Mouse (Mus musculus) erythroblast, embryonic 14.5 days (primary cell): Measurements from ENCODE around the gene Oprm1. TPM values are rescaled to one million over a fixed set of nuclear protein-coding genes. Genes with fewer than 3 reads are reported as not detected.
"Not testable (repeated sequence)": the region's sequence is repeated elsewhere in the genome, so short reads cannot be mapped to it uniquely, and the experiment has no call there.

Experiments
- H3K27me3 ChIP-seq: 2 replicates; pipeline ENCODE4 v1.6.1; 2012; ENCODE audit warnings: inconsistent platforms; ENCODE audit not compliant: control insufficient read depth
- H3K36me3 ChIP-seq: 2 replicates; pipeline ENCODE4 v1.6.1; 2012; ENCODE audit warnings: mild to moderate bottlenecking, inconsistent platforms; ENCODE audit not compliant: control insufficient read depth
- H3K4me1 ChIP-seq: 2 replicates; pipeline ENCODE4 v1.6.1; 2012; ENCODE audit warnings: inconsistent platforms; ENCODE audit not compliant: control insufficient read depth
- H3K4me3 ChIP-seq: replicated peaks from 2 replicates; pipeline ENCODE3; 2012; ENCODE audit warnings: moderate library complexity, mild to moderate bottlenecking, inconsistent platforms
- H3K9me3 ChIP-seq: 2 replicates; pipeline ENCODE4 v1.6.1; 2012; ENCODE audit warnings: low read length, inconsistent platforms, mixed read lengths; ENCODE audit not compliant: control insufficient read depth
- GATA1 ChIP-seq: IDR thresholded peaks from 2 replicates; pipeline ENCODE4 v1.6.1; 2012; ENCODE audit warnings: low read length, inconsistent platforms, mixed read lengths
- TAL1 ChIP-seq: IDR thresholded peaks from 3 replicates; pipeline ENCODE4 v1.6.1; 2012; ENCODE audit warnings: low read length, inconsistent platforms, mixed read lengths
- polyA plus RNA-seq: library from polyadenylated mRNA; stranded (reverse); fragments of >175 nt; gene quantifications from 2 replicates; pipeline ENCODE4 v1.2.3, GENCODE M21; 2012

Oprm1 gene
- polyA plus RNA-seq, 1 experiment = not detected

- no peaks in the 10 kb centered on the region for H3K27me3 ChIP-seq
- no peak for TF ChIP-seq GATA1
- TF ChIP-seq TAL1 = no peak
- no peaks in the 10 kb centered on the region for H3K4me1 ChIP-seq
- H3K36me3 ChIP-seq = no peaks in the 10 kb centered on the region
- no peaks in the 10 kb centered on the region for H3K9me3 ChIP-seq
- no peak overlapping the region for H3K4me3 ChIP-seq
Measured at GRCm38 (mm10) chr10:6982751-6983151, 224.4 kb downstream of the Oprm1 start.

GRCm38 (mm10) chr10:6983431-6983830 lies 225.1 kb downstream of the Oprm1 start:
- Histone ChIP-seq H3K4me1 (no peaks in the 10 kb centered on the region), H3K27me3 (no peaks in the 10 kb centered on the region), H3K36me3 (no peaks in the 10 kb centered on the region), H3K9me3 (no peaks in the 10 kb centered on the region), H3K4me3 (no peak overlapping the region)
- TF ChIP-seq GATA1 (no peak), TAL1 (no peak)

- Histone ChIP-seq H3K4me1 (no peaks in the 10 kb centered on the region), H3K4me3 (no peak overlapping the region), H3K27me3 (no peaks in the 10 kb centered on the region), H3K36me3 (no peaks in the 10 kb centered on the region), H3K9me3 (0 out of 2 replicates have a peak, but pooled peaks cover 2% of the 10 kb centered on the region)
- TF ChIP-seq TAL1 (no peak), GATA1 (no peak)
Measured at GRCm38 (mm10) chr10:6986246-6986645, 227.9 kb downstream of the Oprm1 start.

GRCm38 (mm10) chr10:6987399-6988098 lies 229.2 kb downstream of the Oprm1 start:
- TF ChIP-seq GATA1 (no peak), TAL1 (no peak)
- no peaks in the 10 kb centered on the region for H3K36me3 ChIP-seq
- H3K9me3 ChIP-seq = 0 out of 2 replicates have a peak, but pooled peaks cover 2% of the 10 kb centered on the region
- H3K4me3 ChIP-seq = no peak overlapping the region
- no peaks in the 10 kb centered on the region for H3K27me3 ChIP-seq
- H3K4me1 ChIP-seq = no peaks in the 10 kb centered on the region

GRCm38 (mm10) chr10:6988555-6988954 lies 230.2 kb downstream of the Oprm1 start:
- Histone ChIP-seq H3K27me3 (no peaks in the 10 kb centered on the region), H3K9me3 (0 out of 2 replicates have a peak, but pooled peaks cover 2% of the 10 kb centered on the region), H3K36me3 (no peaks in the 10 kb centered on the region), H3K4me1 (no peaks in the 10 kb centered on the region), H3K4me3 (no peak overlapping the region)
- no peak for TF ChIP-seq GATA1
- no peak for TF ChIP-seq TAL1

GRCm38 (mm10) chr10:6996895-6997294 lies 238.6 kb downstream of the Oprm1 start:
- Histone ChIP-seq H3K9me3 (no peaks in the 10 kb centered on the region), H3K36me3 (no peaks in the 10 kb centered on the region), H3K4me1 (no peaks in the 10 kb centered on the region), H3K4me3 (no peak overlapping the region), H3K27me3 (no peaks in the 10 kb centered on the region)
- no peak for TF ChIP-seq GATA1
- TF ChIP-seq TAL1 = no peak

GRCm38 (mm10) chr10:6998576-6999250 lies 240.4 kb downstream of the Oprm1 start:
- H3K9me3 ChIP-seq = no peaks in the 10 kb centered on the region
- no peaks in the 10 kb centered on the region for H3K27me3 ChIP-seq
- no peaks in the 10 kb centered on the region for H3K36me3 ChIP-seq
- no peak overlapping the region for H3K4me3 ChIP-seq
- TF ChIP-seq TAL1 = no peak
- no peak for TF ChIP-seq GATA1
- no peaks in the 10 kb centered on the region for H3K4me1 ChIP-seq

- no peaks in the 10 kb centered on the region for H3K36me3 ChIP-seq
- TF ChIP-seq TAL1 (no peak), GATA1 (no peak)
- no peaks in the 10 kb centered on the region for H3K27me3 ChIP-seq
- no peaks in the 10 kb centered on the region for H3K4me1 ChIP-seq
- no peaks in the 10 kb centered on the region for H3K9me3 ChIP-seq
- H3K4me3 ChIP-seq = no peak overlapping the region
Measured at GRCm38 (mm10) chr10:6999355-6999754, 241.0 kb downstream of the Oprm1 start.

- not testable (repeated sequence) for H3K9me3 ChIP-seq, H3K27me3 ChIP-seq, H3K4me1 ChIP-seq, H3K36me3 ChIP-seq, H3K4me3 ChIP-seq
Measured at GRCm38 (mm10) chr10:7003898-7004297, 245.6 kb downstream of the Oprm1 start.
